Comparison of ENCODE assay signal across 27 mouse cellular contexts in the genomic region with DNA sequence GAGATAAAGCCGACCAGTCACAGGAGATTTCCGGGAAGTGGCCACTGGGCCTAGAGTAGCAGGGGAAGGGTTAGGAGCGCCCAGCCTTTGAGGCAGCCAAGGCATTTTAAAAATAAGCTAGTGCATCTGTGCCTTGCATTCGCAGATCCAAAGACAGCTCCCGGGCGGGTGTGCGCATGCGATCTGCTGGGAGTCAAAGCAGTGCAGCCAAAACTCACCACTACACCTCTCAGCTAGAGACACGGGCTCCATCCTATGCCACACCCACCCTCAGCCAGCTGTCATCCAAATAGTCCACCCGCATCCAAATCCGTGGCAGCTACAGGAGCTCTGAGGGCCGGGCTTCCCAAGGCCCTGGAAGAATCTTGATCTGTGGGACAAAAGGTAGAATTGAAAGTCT.
A peak's percentile ranks its signal among the peaks of the same experiment; 100 is the strongest.
DNase-seq lines count a peak whose midpoint lies in the region; ATAC-seq lines count a peak whose summit lies in the region.
"Had no signal": no experiment of that assay in that cellular context is flagged by ENCODE, and none has a peak within 500 bp of the region (broad histone marks: within the 10 kb centered on the region; RNA-seq: fewer than 3 reads in every experiment).

No protein-coding gene starts in this region.

- H3K9ac ChIP-seq in midbrain, embryonic 11.5 days (ENCODE audit: low read length) = no peak overlapping the region
- H3K9ac ChIP-seq: embryonic facial prominence, embryonic 12.5 days; heart, embryonic 15.5 days; hindbrain, embryonic 13.5 days; kidney, embryonic 15.5 days; liver, embryonic 15.5 days; neural tube, embryonic 15.5 days had no signal

- H3K4me2 ChIP-seq in midbrain, embryonic 11.5 days = no peak overlapping the region
- H3K4me2 ChIP-seq: embryonic facial prominence, embryonic 12.5 days; heart, embryonic 15.5 days; hindbrain, embryonic 13.5 days; kidney, embryonic 15.5 days; liver, embryonic 15.5 days; neural tube, embryonic 15.5 days had no signal

- H3K4me3 ChIP-seq in limb, embryonic 10.5 days = no peak overlapping the region
- H3K4me3 ChIP-seq in midbrain, embryonic 11.5 days (ENCODE audit: low read depth, low read length) = no peak overlapping the region
- H3K4me3 ChIP-seq: embryonic facial prominence, embryonic 12.5 days; heart, embryonic 15.5 days; hindbrain, embryonic 13.5 days; kidney, embryonic 15.5 days; liver, embryonic 15.5 days; neural tube, embryonic 15.5 days had no signal

- peak; percentile 47 to 72 for DNase-seq in left cerebral cortex, adult 18-20 months (ENCODE audit: low spot score in 2 of 2)
- DNase-seq in left cerebral cortex, adult 11 months (ENCODE audit: low spot score) = no peak
- peak; percentile 55 to 70 for DNase-seq in frontal cortex, adult 2 months (ENCODE audit: extremely low spot score in 1 of 2, low spot score in 1 of 2)
- no peak for DNase-seq in limb, embryonic 10.5 days (ENCODE audit: low spot score)
- DNase-seq in right cerebral cortex, postnatal 36 days (ENCODE audit: low spot score in 2 of 2) = peak; percentile 66 to 67
- no peak for DNase-seq in neural tube, embryonic 10.5 days (ENCODE audit: extremely low spot score, low spot score)
- DNase-seq in ovary, adult 18-20 months (ENCODE audit: low spot score) = no peak
- DNase-seq in midbrain, embryonic 11.5 days (ENCODE audit: low spot score, missing footprints) = no peak
- DNase-seq: adrenal gland, postnatal 25 days; B cell, adult 2 months; cerebellum, adult 11 months; cerebellum, adult 9-11 months; gastrocnemius, postnatal 14 days; heart, postnatal 36 days; kidney, adult 11 months; kidney, postnatal 36 days; liver; spleen, adult 18-20 months had no signal

- H3K27ac ChIP-seq in limb, embryonic 10.5 days = 0 out of 2 replicates have a peak overlapping the region, but pooled peaks have one; percentile 15
- no peak overlapping the region for H3K27ac ChIP-seq in midbrain, embryonic 11.5 days (ENCODE audit: low read depth, low read length)
- H3K27ac ChIP-seq: embryonic facial prominence, embryonic 12.5 days; heart, embryonic 15.5 days; hindbrain, embryonic 13.5 days; kidney, embryonic 15.5 days; liver, embryonic 15.5 days; macrophage; neural tube, embryonic 15.5 days had no signal

- ATAC-seq in midbrain, embryonic 11.5 days (ENCODE audit: low FRiP score) = no peak
- ATAC-seq: Patski had no signal

- H3K27me3 ChIP-seq in limb, embryonic 10.5 days (ENCODE audit: low read depth, poor library complexity, severe bottlenecking) = no peaks in the 10 kb centered on the region
- H3K27me3 ChIP-seq in midbrain, embryonic 11.5 days (ENCODE audit: control insufficient read depth, insufficient read depth, low read length) = no peaks in the 10 kb centered on the region
- H3K27me3 ChIP-seq: embryonic facial prominence, embryonic 12.5 days; heart, embryonic 15.5 days; liver, embryonic 15.5 days had no signal

- no peaks in the 10 kb centered on the region for H3K36me3 ChIP-seq in limb, embryonic 10.5 days
- no peaks in the 10 kb centered on the region for H3K36me3 ChIP-seq in midbrain, embryonic 11.5 days (ENCODE audit: control insufficient read depth, insufficient read depth, low read length)
- H3K36me3 ChIP-seq: embryonic facial prominence, embryonic 12.5 days; G1E; heart, embryonic 15.5 days; hindbrain, embryonic 13.5 days; kidney, embryonic 15.5 days; liver, embryonic 15.5 days; neural tube, embryonic 15.5 days had no signal

- peaks cover 37% of the 10 kb centered on the region for H3K4me1 ChIP-seq in limb, embryonic 10.5 days
- peaks cover 6% of the 10 kb centered on the region for H3K4me1 ChIP-seq in midbrain, embryonic 11.5 days (ENCODE audit: control insufficient read depth, insufficient read depth, low read length)
- H3K4me1 ChIP-seq: liver, embryonic 15.5 days had no signal

- 91% methylated on average over 12 of the region's 12 CpGs for WGBS in limb, embryonic 10.5 days
- WGBS in midbrain, embryonic 11.5 days = 91% methylated on average over 12 of the region's 12 CpGs

- no peaks in the 10 kb centered on the region for H3K9me3 ChIP-seq in limb, embryonic 10.5 days (replicated peaks)
- H3K9me3 ChIP-seq in midbrain, embryonic 11.5 days (ENCODE audit: control insufficient read depth, low read length) = no peaks in the 10 kb centered on the region
- H3K9me3 ChIP-seq: embryonic facial prominence, embryonic 12.5 days; heart, embryonic 15.5 days; hindbrain, embryonic 13.5 days; kidney, embryonic 15.5 days; liver, embryonic 15.5 days; neural tube, embryonic 15.5 days had no signal

Comparison
In these comparisons a context has a peak if more than half of its experiments do, and no peak if none do; other contexts are left out.
1. DNase-seq: peak in left cerebral cortex, adult 18-20 months (2 of 2), frontal cortex, adult 2 months (2 of 2) and right cerebral cortex, postnatal 36 days (2 of 2); none in left cerebral cortex, adult 11 months (single experiment), limb, embryonic 10.5 days (single experiment), neural tube, embryonic 10.5 days (single experiment), ovary, adult 18-20 months (single experiment) and midbrain, embryonic 11.5 days (single experiment).